Mouse (Mus musculus): ENCODE measurements around the gene Prkd2.
A peak's percentile ranks its signal among the peaks of the same experiment; 100 is the strongest.

Prkd2 gene

DNA sequence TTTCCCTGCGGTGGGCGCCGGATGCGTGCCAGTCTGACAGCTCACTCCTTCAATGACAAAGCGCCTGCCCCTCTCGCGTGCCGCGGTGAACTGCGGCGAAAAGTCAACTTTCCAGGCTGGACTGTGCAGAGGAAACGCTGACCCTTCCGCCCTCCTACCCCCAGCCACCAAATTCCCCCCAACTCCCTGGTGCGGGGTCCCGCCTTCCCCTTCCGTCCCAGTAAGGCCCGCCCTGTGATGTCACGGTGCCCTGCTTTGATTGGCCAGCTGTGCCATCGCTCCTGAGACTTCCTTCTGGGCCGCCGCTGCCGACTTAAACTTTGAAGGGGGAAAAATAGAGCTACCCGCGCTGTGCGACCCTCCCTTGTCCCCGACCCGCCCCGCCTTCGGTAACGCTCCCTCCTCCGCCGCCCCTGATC lies at the start of gene Prkd2:
TSS of gene Prkd2 (plus strand) at position 258 of the 419 bp plus-strand sequence.
- DNase-seq (ENCODE audit: low read depth, low spot score): peak; percentile 73

DNA sequence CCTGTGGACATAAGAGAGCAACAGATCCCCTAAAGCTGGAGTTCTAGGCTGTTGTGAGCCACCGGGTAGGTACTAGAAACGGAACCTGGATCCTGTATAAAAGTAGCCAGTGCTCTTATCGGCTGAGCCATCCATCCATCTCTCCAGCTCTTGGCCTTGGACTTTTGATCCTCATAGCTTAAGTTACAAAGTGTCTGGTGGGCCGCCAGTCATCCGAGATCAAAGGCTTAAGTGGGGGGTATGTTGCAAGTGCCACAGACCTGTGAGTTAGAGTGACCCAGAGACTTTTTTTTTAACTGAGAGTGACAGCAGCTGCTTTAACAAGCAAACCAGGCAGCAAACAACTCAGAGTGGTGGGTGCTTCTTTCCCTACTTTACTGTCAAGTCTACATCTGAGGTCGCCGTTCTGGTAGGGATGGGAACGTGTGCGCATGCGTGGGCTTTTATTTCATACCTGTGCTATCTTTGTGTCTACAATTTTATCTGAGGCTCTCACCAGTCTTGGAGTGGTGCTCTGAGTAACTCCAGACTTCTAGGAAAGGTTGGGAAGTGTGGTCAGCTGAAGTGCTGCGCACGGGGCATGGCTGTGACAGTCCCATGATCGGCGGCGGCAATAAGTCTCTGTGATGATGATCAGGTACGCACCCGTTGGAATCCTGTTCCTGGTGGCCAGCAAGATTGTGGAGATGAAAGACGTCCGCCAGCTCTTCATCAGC lies 49.5 kb upstream of the Prkd2 start:
- no peak for DNase-seq (ENCODE audit: low read depth, low spot score)

DNA sequence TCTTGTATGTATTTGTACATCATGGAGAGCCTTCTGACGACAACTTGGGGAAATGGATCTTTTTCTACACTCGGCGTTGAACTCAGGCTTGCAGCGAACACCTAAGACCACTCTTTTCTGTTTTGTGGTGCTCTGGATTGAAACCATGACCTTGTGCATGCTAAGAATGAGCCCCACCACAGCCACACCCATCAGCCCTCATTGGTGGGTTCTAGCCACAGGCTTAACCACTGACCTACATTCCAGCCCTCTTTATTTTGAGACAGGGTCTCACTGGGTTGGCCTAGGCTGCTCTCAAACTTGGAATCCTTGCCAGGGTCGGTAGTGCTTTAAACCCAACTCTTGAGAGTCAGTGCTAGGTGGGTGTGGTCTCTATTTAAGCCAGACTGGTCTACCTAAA lies 47.8 kb upstream of the Prkd2 start:
- DNase-seq (ENCODE audit: low read depth, low spot score): no peak

DNA sequence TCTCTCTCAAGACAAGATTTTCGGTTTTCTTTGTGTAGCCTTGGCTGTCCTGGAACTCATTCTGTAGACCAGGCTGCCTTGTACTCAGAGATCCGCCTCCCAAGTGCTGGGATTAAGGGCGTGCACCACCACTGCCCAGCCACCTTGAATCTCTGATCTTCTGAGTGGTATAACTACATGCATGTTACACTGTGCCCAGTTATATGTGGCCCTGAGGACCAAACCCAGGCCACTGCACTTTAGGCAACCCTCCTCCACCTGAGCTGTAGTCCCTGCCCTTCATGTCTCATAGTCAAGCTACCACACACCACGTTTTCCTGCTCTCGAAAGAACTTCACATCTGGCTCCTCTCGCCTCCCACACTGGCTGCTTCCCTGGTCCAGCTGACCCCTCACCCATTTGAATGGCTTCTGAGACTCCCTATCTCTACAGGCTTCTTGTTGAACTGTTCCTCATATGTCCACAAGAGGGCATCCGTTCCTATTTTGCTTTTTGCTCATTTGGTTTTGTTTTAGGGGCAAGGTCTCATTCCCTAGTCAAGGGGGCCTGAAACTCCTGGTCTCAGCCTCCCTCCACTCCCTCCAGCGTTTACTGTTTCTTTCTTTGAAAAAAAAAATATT lies 38.2 kb upstream of the Prkd2 start:
- DNase-seq (ENCODE audit: low read depth, low spot score): no peak

DNA sequence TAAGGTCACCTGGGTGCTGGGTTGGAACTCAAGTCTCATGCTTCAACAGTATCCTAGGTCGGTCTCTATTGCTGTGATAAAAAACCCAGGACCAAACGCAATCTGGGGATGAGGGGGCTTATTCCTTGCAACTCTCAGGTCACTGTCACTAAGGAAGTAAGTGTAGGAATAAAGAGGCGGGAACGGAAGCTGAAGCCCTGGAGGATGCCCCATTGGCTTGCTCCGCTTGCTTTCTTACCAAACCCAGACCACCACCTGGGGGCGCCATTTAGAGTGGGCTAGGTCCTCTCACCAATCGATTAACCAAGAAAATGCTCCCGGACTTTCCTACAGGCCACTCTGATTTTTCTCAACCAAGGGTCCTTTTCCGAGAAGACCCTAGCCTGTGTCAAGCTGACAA lies 34.8 kb upstream of the Prkd2 start:
- no peak for DNase-seq (ENCODE audit: low read depth, low spot score)

DNA sequence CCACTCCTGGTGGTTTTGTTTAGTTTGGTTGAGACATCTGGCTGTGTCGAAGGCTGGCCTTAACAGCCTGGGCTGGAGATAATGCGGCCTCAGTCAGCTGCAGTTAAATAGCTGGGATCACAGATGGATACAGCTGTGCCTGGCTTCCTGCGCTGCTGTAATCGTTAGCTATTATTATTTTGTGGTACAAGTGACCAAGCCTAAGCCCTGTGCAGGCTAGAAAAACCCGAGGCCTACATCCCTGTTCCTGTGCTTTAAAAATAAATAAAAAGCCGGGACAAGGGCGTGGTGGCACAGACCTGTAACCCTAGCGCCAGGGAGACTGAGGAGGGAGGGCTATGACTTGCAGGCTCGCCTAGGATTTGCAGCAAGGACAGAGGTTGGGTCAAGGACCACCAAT lies 34.1 kb upstream of the Prkd2 start:
- DNase-seq (ENCODE audit: low read depth, low spot score): no peak

DNA sequence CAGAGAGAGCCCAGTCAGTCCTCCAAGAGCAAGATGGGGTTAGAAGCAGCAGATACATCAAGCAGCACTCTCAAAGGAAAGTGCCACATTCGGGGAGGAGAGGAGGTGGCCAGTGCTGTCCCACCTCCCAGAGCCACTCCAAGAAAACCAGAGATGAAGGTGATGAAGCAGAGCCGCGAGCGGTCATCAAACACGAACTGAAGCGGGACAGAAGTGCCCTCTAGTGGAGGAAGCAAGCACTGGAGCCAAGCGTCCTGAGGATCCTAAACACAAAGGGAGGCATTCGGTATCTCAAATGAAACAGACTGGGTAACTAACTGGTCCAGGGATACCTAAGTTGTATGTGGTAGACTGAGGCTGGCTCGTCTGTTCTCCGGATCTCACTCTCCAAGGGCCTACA lies 33.0 kb upstream of the Prkd2 start:
- DNase-seq (ENCODE audit: low read depth, low spot score): no peak

DNA sequence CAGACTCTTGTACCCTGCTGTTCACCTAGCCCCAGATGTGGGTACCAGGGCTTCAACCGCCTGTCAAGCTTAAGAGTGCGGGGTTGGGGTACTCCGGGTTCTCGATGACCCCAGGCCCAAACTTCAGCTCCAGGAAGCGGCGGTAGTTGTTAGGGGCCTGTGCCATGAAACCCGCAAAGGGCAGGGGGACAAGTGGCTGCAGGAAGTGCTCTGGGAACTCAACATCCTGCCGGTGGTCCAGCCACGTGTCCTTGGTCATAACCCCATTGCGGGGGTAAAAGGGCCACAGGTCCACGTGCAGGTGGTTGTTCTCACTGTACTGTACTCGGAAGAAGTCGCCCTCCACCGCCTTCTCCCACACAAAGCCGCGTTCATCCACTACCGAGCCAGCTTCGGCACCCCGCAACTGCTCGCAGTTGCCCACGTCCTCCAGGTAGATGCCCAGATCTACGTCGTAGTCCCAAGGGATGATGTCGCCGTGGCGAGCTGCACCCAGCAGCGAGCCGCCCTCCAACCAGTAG lies 32.2 kb upstream of the Prkd2 start:
- no peak for DNase-seq (ENCODE audit: low read depth, low spot score)

DNA sequence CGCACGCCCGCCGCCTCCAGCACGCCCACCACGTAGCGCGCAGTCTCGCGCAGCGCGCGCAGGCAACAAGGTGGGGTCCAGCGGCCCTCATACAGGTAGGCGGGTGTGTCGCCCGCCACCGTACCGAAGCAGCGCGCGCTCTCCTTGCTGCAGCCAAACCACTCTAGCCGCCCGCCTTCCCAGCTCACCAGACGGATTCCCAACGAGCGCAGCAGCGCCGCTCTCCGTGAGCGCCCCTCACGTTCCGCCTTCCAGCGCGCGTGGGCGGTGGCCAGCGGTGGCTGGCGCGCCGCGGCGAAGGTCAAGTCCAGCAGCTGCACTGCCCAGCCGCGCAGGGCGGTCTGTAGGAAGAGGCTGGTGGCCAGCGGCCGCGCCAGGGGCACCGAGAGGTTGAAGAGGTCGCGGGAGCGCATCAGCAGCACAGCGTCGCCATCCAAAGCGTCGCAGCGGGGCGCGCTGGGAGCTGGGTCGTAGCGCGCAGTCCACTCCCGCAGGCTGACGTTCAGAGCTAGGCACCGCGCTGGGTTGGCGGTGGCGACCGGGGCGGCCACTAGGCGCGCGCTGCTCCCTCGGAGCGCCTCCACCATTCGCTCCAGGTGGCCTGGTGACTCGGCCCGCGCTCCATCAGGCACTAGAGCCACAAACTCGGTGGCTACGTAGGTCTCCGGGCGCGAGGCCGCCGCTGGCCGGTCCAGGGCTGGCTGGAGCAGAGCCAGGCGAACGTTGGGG lies 31.6 kb upstream of the Prkd2 start:
- no peak for DNase-seq (ENCODE audit: low read depth, low spot score)

DNA sequence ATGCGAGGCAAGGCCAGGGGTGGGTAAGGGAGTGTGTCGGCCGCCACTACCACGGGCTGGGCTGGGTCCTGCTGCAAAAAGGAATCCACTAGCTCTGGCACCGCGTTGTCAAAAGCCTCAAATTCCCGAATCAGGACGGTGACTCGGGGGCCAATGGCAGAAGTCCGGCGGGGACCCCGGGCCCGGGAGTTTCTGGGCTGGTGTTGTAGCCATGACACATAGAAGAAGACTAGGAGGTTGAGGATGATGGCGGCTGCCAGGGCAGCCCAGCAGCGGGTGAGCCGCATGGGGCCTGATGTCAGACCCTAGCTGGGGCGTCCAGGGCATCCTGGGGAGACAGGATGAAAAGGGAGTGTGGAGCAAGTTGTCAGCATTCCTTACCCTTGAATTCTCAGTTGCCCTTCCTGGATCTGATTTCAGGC lies 31.0 kb upstream of the Prkd2 start:
- DNase-seq (ENCODE audit: low read depth, low spot score): no peak

DNA sequence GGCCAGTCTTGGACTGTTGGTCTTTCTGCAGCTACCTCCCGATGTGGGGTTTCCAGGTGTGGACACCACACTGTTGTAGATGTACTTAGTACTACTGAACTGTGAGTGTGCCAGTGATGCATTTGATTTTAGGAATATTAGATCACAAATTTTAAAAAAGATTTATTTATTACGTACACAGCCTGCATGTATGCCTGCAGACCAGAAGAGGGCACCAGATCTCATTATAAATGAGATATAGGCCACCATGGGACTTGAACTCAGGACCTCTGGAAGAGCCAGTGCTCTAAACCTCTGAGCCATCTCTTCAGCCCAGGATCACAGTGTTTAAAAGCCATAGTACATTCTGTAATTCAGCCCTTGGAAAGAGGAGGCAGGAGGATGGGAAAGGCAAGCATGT lies 30.2 kb upstream of the Prkd2 start:
- DNase-seq (ENCODE audit: low read depth, low spot score): no peak

DNA sequence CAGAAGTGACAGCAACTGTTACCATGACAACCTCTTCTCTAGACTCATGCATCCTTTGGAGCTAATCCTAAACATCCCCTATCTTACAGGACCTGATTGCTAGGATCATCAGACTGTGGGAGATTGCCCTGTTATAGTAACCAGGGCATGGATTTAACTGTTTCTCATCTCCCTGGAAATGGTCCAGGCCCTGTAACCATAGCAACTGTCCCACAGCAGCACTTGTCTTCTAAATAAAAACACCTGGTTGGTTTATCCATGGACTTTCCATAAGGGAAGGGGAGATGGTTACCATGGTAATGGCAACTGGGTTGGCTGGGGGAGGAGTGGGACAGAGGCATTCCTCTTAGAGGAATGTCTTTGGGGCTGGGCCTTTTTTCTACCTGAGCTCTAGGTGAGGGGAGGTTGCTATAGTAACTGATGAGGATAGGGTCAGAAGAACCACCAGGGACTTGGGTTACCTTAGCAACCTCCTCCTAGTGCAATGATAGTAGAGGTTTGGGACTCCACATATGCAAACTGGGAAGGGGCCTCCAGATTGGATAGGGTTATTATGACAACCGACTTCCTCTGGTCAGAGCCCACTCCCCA lies 27.3 kb upstream of the Prkd2 start, which contains the start of gene Strn4:
TSS of gene Strn4 (plus strand) at position 539 of the 591 bp plus-strand sequence.
- peak; percentile 71 for DNase-seq (ENCODE audit: low read depth, low spot score)

DNA sequence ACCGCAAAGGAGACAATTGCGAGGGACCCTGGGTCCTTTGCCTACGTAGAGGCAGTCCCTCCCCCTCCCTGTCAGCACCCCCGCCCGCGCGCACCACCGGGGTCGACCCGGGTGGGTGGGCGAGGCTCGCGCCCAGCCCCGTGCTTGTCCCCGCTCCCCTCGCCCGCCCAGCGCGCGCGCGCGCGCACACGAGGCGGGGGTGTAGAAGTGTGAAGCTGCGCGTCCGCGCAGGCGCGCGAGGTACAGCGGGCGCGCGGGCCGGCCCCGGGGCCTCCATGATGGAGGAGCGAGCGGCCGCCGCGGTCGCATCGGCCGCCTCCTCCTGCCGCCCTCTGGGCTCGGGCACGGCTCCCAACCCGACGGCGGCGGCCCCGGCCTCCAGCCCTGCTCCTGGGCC lies 26.6 kb upstream of the Prkd2 start:
- peak; percentile 81 for DNase-seq (ENCODE audit: low read depth, low spot score)

DNA sequence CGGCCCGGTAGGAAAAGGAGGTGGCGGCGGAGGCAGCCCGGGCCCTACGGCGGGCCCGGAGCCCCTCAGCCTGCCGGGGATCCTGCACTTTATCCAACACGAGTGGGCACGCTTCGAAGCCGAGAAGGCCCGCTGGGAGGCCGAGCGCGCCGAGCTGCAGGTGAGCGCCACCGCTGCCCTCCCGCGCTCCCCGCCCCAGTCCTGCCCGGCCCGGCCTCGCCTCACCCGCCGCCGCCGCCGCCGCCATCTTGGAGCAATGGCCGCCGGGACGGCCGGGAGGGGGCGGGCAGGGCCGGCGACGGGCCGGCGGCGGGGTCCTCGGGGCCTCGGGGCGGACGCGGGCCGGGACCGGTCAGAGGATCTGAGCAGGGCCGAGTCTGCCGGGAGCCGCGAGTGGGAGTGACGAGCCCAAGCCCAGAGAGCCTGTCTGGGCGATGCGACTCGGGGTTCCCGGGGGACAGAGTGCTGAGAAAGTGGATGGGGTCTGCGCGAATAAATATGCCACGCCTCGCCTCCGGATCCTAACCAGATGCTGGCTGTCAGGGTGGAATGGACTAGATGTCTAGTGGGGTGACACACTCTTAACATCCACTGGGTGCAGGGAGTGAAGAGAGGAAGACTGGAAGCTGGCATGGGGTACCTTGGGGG lies 26.1 kb upstream of the Prkd2 start, which contains the start of gene Fkrp:
TSS of gene Fkrp (minus strand) at position 258 of the 648 bp plus-strand sequence.
- no peak for DNase-seq (ENCODE audit: low read depth, low spot score)

DNA sequence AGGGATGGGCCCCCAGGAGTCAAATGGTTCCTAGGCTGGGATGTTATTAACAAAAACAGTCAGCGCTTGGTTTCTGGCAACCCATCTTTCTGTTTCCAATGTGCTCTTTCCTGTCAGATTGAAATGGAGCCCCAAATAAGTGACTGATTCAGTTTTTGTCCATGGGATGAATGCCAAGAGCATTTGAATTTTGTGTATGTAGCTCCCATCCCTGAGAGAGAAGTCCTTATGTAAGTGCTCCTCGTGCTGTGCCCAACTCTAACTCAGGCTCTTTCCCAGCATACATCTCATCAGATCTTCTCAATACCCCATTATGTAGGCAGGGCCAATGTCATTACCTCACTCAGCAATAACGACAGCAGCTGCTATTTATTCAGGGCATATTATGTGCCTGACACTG lies 25.0 kb upstream of the Prkd2 start:
- no peak for DNase-seq (ENCODE audit: low read depth, low spot score)

DNA sequence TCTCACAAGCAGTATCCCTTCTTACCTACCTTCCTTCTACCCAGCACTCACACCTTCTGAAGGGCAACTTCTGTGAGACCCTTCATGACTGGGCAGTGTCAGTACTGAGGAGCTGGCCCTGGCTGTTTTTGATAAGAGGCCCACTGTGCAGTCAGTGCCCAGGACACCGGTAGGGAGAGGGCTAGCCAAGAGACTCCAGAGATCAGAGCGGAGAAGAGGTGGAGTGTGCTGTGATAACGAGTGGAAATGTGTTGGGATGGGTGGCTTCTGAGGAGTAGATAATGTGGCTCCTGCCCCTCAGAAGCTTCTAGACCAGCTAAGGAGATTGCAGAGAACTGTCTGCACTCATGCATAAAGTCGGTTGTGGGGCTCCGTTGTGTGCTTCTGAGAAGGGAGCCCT lies 22.9 kb upstream of the Prkd2 start:
- DNase-seq (ENCODE audit: low read depth, low spot score): no peak

DNA sequence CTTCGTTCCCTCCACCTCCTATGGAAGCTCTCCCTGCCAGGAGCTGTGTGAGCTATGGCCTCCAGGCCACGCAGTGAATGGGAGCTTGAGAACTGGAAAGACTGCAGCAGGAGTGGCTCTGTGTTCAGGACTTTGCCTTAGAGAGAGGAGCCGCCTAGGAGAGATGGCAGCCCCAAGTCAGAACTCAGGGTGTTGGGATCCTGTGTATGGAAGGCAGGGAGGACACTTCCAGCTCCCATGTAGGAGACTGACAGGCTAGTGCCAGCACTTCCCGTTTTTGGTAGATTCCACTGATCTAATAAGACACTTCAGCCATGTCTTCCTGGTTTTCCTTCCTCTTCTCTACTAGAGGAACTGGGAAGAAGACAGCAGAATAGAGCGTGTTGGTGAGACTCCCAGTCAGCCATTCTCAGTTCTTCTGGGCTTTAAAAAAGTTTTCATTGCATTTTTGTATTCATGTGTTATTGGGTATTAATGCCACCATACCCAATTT lies 22.4 kb upstream of the Prkd2 start:
- no peak for DNase-seq (ENCODE audit: low read depth, low spot score)

DNA sequence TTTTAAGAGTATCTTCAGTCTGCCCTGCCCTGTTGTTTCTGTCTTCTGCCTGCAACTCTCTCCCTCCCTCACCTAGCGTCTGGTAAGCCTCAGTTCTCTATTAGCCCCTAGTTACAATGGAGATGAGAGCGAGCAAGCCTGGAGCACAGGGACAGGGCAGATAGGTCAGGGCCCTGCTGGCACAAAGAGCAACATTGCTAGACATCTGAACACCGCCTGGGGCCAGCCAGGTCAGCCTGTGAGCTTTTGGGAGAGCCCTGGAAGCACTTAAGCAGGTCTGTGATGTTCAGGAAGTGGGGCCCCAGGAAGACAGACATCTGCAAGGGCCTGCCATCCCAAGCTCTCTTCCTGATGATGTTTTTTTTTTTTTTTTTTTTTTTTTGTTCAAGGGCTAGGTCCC lies 21.6 kb upstream of the Prkd2 start:
- no peak for DNase-seq (ENCODE audit: low read depth, low spot score)

DNA sequence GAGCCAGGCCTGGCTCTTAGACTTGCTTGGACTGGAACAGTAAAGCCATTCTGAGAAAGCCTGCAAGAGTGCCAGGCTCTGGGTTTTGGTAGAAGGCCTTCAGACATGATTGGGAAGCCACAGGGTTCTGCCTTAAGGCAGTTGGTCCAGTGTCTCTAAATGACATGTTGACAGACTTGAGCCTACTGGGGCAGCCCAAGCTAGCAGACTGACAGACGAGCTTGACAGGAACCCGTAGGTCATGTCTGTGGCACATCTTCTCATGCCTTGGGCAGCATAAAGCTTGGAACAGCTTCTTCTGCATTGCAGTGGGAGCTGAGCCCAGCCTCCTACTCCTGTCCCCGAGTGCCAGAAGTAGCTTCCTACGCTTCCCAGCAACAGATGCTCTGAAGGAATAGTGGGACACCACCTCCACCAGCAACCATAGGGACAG lies 21.0 kb upstream of the Prkd2 start:
- no peak for DNase-seq (ENCODE audit: low read depth, low spot score)

DNA sequence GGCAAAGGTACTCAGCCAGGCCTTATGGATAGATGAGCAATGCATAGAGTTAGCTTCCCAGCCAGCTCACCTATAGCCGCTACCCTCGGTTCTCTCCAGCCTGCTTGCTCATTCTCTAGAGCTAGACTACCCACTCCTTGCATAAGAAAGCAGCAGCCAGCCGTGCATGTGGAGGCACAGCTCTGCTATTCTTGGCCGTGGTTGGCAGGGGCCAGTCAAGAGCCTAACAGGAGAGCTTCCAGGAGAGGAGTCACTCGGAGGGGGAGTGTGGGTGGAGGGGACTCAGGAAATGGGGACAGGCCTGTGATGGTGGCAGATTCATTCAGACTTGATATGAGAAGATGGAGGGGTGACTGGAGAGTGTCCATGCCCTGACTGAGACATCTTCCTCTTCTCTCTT lies 19.0 kb upstream of the Prkd2 start:
- DNase-seq (ENCODE audit: low read depth, low spot score): no peak

DNA sequence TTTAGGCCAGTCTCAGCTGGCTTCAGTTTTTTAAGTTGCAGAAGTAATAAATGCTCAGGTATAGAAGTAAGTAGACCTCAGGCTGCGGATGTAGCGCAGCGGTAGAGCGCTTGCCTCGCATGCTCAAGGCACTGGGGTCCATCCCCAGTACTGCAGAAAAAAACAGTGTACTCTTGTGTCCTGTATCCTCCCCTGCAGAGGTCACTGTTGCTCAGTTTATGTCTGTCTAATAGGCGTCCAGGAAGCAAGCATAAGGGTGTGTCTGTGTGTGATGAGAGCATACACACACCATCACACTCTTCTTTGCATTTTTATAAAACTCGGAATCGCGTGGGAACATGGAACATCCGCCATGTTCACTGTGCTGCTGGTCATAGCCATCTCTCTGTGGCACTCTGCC lies 16.9 kb upstream of the Prkd2 start:
- DNase-seq (ENCODE audit: low read depth, low spot score): no peak
